Mouse (Mus musculus) embryonic facial prominence, embryonic 11.5 days (tissue): ENCODE measurements around the gene Scai. TPM values are rescaled to one million over a fixed set of nuclear protein-coding genes. Genes with fewer than 3 reads are reported as not detected.
"Not testable (repeated sequence)": the region's sequence is repeated elsewhere in the genome, so short reads cannot be mapped to it uniquely, and the experiment has no call there.

Source experiments
- ATAC-seq: fragments of 200-750 bp; cut with Nextera tagmentation; replicated peaks from 2 replicates; pipeline ENCODE4 v1.8.0; 2017; ENCODE audit warnings: low read depth; ENCODE audit not compliant: insufficient number of reproducible peaks, low FRiP score, low TSS enrichment
- DNase-seq: peaks from one replicate; pipeline ENCODE4 v3.0.0-alpha.2; 2015; ENCODE audit warnings: low spot score
- H3K27ac ChIP-seq: fragments of 300-500 bp; sonication (generic); replicated peaks from 2 replicates; pipeline ENCODE4 v1.5.1; 2014; ENCODE audit warnings: mild to moderate bottlenecking, low read depth, low read length, control low read depth
- H3K27me3 ChIP-seq: fragments of 300-500 bp; sonication (generic); 2 replicates; pipeline ENCODE4 v1.6.1; 2014; ENCODE audit warnings: mild to moderate bottlenecking, low read length, moderate library complexity, mixed read lengths; ENCODE audit not compliant: control insufficient read depth, insufficient read depth
- H3K36me3 ChIP-seq: fragments of 300-500 bp; sonication (generic); replicated peaks from 2 replicates; pipeline ENCODE4 v1.6.1; 2014; ENCODE audit warnings: low read depth, mild to moderate bottlenecking, low read length, moderate library complexity, mixed read lengths; ENCODE audit not compliant: control insufficient read depth, insufficient read depth
- H3K4me1 ChIP-seq: fragments of 300-500 bp; sonication (generic); 2 replicates; pipeline ENCODE4 v1.6.1; 2014; ENCODE audit warnings: low read length, mixed read lengths; ENCODE audit not compliant: control insufficient read depth, insufficient read depth
- H3K4me2 ChIP-seq: fragments of 300-500 bp; sonication (generic); 2 replicates; pipeline ENCODE4 v1.6.1; 2014; ENCODE audit warnings: low read depth, mild to moderate bottlenecking, control low read depth, low read length, moderate library complexity
- H3K4me3 ChIP-seq: fragments of 300-500 bp; sonication (generic); 2 replicates; pipeline ENCODE4 v1.5.1; 2014; ENCODE audit warnings: low read depth, low read length, control low read depth
- H3K9ac ChIP-seq: fragments of 300-500 bp; sonication (generic); replicated peaks from 2 replicates; pipeline ENCODE4 v1.6.1; 2014; ENCODE audit warnings: mild to moderate bottlenecking, control low read depth, low read length
- H3K9me3 ChIP-seq: fragments of 300-500 bp; sonication (generic); replicated peaks from 2 replicates; pipeline ENCODE4 v1.6.1; 2016; ENCODE audit warnings: mild to moderate bottlenecking, low read length, inconsistent platforms, mixed read lengths; ENCODE audit not compliant: control insufficient read depth
- WGBS: fragments of 180-500 bp; shearing (Covaris S2); extraction: QIAGEN DNeasy Blood & Tissue Kit; methylation state at CpG from one replicate; pipeline ENCODE4 v1.1.7; 2014; 5-methylcytosine and 5-hydroxymethylcytosine counted together
- polyA plus RNA-seq: library from polyadenylated mRNA; unstranded; fragments of >200 nt; fragmentation: Nextera tagmentation; extraction: Ambion mirVana; gene quantifications from 2 replicates; pipeline ENCODE4 v1.2.1, GENCODE M21; 2014

The Scai gene
- polyA plus RNA-seq, 1 experiment from 2014 or later: 8.1 TPM

DNA sequence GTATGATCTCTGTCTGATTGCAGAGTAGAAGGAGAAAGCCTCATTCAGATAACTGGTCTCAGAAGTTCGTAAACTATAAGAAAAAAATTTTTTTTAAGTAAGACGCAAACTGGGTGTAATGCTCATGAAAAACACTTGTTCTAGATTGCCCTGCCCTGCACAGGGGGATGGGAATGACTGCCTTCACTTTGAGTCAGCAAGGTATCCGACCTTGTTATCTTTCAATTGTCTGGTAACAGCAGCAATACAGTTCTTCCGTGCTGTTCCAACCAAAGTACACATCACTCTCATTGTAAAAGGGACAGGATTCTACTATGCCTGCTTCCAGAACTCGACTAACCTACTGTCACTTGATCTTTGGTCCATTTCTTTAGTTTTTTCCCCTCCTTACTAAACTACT is 69.4 kb downstream of the Scai start:
- ATAC-seq (no peak), DNase-seq (no peak)
- Histone ChIP-seq H3K4me1 (no peaks in the 10 kb centered on the region), H3K27ac (no peak overlapping the region), H3K36me3 (no peaks in the 10 kb centered on the region; the same call in 1 of the 2 replicates), H3K4me2 (no peak overlapping the region), H3K4me3 (no peak overlapping the region), H3K9me3 (no peaks in the 10 kb centered on the region), H3K27me3 (no peaks in the 10 kb centered on the region), H3K9ac (no peak overlapping the region)
- 88% methylated on average over 5 of the region's 5 CpGs for WGBS

DNA sequence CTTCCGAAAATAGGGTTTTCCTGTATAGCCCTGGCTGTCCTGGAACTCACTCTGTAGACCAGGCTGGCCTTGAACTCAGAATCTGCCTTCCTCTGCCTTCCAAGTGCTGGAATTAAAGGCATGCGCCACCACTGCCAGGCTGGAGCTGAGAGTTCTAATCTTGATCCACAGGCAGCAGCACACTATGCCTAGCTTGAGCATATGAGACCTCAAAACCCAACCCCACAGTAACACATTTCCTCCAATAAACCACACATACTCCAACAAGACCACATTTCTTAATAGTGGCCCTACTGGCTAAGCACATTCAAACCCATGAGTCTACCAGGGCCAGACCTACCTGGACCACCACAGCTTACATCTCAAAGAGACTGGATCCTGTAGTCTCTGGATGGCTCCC is 74.0 kb downstream of the Scai start:
- Histone ChIP-seq H3K9me3 (no peaks in the 10 kb centered on the region), H3K4me3 (no peak overlapping the region), H3K27ac (no peak overlapping the region), H3K4me1 (no peaks in the 10 kb centered on the region), H3K4me2 (no peak overlapping the region), H3K9ac (no peak overlapping the region), H3K27me3 (no peaks in the 10 kb centered on the region), H3K36me3 (no peaks in the 10 kb centered on the region; the same call in 1 of the 2 replicates)
- DNase-seq (no peak), ATAC-seq (no peak)
- 96% methylated on average over 2 of the region's 2 CpGs for WGBS

DNA sequence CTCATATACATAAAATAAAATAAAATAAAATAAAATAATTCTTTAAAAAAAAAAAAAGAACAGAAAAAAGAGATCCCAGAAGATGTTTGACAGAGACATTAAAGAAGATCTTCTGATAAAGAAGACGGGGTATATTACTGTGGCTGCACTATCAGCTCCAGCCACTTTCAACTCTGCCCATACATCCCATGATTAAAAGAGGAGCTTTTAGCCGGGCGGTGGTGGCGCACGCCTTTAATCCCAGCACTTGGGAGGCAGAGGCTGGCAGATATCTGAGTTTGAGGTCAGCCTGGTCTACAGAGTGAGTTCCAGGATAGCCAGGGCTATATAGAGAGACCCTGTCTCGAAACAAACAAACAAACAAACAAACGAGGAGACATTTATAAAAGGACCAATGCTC is 76.4 kb downstream of the Scai start:
- Histone ChIP-seq H3K9ac (no peak overlapping the region), H3K4me2 (no peak overlapping the region), H3K9me3 (no peaks in the 10 kb centered on the region), H3K27ac (no peak overlapping the region), H3K4me1 (no peaks in the 10 kb centered on the region), H3K36me3 (no peaks in the 10 kb centered on the region), H3K27me3 (no peaks in the 10 kb centered on the region), H3K4me3 (no peak overlapping the region)
- 94% methylated on average over 7 of the region's 7 CpGs for WGBS
- ATAC-seq: no peak
- DNase-seq: no peak

DNA sequence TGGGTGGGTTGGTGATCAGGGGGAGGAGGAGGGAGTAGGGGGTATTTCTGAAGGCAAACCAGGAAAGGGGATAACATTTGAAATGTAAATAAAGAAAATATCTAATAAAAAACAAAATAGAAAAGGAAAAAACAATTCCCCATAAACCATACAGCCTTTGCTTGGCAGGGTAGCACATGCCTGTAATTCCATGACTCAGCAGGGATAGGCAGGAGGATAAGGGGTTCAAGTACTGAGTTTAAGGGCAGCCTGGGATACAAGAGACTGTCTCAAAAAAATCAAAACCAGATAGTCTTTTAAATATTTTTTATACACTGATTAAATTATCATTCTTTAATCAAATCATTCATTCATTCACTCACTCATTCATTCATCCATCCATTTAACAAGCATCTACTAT is 80.0 kb downstream of the Scai start:
- no peaks in the 10 kb centered on the region for H3K27me3 ChIP-seq
- no peaks in the 10 kb centered on the region for H3K36me3 ChIP-seq
- H3K9me3 ChIP-seq: no peaks in the 10 kb centered on the region
- H3K4me3 ChIP-seq: no peak overlapping the region
- ATAC-seq (no peak), DNase-seq (no peak)
- no peak overlapping the region for H3K27ac ChIP-seq
- H3K4me2 ChIP-seq: no peak overlapping the region
- no peak overlapping the region for H3K9ac ChIP-seq
- H3K4me1 ChIP-seq: no peaks in the 10 kb centered on the region

DNA sequence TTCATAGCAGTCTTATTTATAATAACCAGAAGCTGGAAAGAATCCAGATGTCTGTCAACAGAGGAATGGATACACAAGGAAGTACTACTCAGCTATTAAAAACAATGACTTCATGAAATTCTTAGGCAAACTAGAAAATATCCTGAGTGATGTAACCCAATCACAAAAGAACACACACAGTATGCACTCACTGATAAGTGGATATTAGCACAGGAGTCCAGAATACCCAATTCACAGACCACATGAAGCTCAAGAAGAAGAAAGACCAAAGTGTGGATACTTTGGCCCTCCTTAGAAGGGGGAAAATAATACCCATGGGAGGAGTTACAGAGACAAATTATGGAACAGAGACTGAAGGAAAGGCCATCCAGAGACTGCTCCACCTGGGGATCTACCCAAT is 80.8 kb downstream of the Scai start:
- not testable (repeated sequence) for DNase-seq, H3K9me3 ChIP-seq, H3K27ac ChIP-seq, H3K4me3 ChIP-seq, H3K4me2 ChIP-seq, H3K36me3 ChIP-seq, ATAC-seq, H3K9ac ChIP-seq, H3K27me3 ChIP-seq, H3K4me1 ChIP-seq

DNA sequence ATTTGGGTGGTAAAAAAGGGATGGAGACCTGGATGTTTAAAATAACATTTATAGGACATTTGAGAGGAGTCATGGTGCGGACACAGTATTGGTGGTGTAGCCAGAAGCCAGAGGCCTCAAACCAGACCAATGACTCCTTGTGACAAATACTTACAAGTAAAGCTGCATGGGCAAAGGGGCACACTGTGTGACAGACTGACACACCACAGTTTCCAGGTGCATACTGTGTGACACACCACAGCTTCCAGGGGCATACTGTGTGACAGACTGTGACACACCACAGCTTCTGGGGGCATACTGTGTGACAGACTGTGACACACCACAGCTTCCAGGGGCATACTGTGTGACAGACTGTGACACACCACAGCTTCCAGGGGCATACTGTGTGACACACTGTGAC is 90.6 kb downstream of the Scai start:
- not testable (repeated sequence) for ATAC-seq, DNase-seq, H3K9me3 ChIP-seq, H3K27me3 ChIP-seq, H3K27ac ChIP-seq, H3K9ac ChIP-seq, H3K36me3 ChIP-seq, H3K4me3 ChIP-seq, H3K4me1 ChIP-seq, H3K4me2 ChIP-seq
- WGBS: 89% methylated on average over 1 of the region's 1 CpGs

DNA sequence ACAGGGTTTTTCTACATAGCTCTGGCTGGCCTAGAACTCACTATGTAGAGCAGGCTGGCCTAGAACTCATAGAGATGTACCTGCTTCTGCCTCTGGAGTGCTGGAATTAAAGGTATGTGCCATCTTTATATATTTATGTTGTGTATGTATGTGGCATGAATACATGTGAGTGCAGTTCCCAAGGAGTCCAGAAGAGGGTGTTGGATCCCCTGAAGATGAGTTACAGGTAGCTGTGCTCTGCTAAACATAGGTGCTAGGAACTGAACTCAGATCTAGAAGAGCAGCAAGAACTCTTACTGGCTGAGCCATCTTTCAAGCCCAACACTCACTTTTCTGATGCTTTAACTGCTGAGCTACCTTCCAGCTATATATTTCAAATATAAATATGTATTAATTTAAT is 92.5 kb downstream of the Scai start:
- Histone ChIP-seq H3K4me2 (no peak overlapping the region), H3K9ac (no peak overlapping the region), H3K27me3 (no peaks in the 10 kb centered on the region), H3K36me3 (no peaks in the 10 kb centered on the region; the same call in none of the 2 replicates), H3K4me3 (no peak overlapping the region), H3K9me3 (no peaks in the 10 kb centered on the region), H3K4me1 (no peaks in the 10 kb centered on the region), H3K27ac (no peak overlapping the region)
- DNase-seq (peak; percentile 7), ATAC-seq (no peak)

DNA sequence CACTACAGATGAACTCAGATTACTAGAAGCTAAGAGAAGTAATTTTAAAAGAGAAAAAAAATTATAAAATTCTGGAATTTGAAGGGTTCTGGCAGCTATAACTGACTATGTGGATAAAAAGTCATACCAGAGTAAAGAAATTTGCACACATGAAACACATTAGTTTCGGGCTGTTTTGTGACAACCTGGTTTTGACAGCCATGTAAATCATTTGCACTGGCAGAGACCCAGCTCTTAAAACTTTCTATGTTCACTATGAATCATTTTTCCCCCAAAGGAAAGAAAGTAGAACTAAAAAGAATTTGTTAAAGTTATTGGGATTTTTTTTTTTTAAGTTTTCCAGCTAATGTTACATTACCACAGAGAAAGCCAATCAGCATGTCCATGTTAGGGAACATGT is 98.6 kb downstream of the Scai start:
- peak; percentile 8 for DNase-seq
- no peak overlapping the region for H3K4me2 ChIP-seq
- H3K27ac ChIP-seq: no peak overlapping the region
- no peak for ATAC-seq
- H3K9ac ChIP-seq: no peak overlapping the region
- no peaks in the 10 kb centered on the region for H3K36me3 ChIP-seq
- no peaks in the 10 kb centered on the region for H3K27me3 ChIP-seq
- no peaks in the 10 kb centered on the region for H3K9me3 ChIP-seq
- WGBS: 88% methylated on average over 1 of the region's 1 CpGs
- no peak overlapping the region for H3K4me3 ChIP-seq
- H3K4me1 ChIP-seq: no peaks in the 10 kb centered on the region

DNA sequence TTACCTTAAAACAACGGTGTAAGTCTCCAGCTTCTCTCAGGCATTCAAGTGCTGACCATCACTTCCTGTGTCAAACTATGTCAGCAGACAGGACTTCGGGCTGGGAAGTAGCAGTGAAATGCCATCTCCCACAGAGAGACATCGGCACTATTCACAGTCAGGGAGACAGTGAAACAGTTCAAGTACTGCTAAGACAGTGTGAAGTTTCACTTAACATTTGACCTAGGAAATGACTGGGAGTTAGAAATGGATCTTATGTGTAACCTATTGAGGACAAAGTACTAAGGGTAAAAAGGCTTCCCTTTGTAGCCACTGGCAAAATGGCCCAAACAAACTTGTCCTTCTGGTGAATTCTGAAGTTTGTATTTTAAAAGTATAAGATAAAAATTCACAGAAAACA is 107.8 kb downstream of the Scai start:
- DNase-seq (no peak), ATAC-seq (no peak)
- Histone ChIP-seq H3K4me3 (no peak overlapping the region), H3K36me3 (peaks cover 3% of the 10 kb centered on the region; the same call in 1 of the 2 replicates), H3K27ac (no peak overlapping the region), H3K9ac (no peak overlapping the region), H3K4me2 (no peak overlapping the region), H3K27me3 (no peaks in the 10 kb centered on the region), H3K9me3 (no peaks in the 10 kb centered on the region), H3K4me1 (no peaks in the 10 kb centered on the region)
- WGBS: 72% methylated on average over 3 of the region's 3 CpGs
